Mouse (Mus musculus) G1E (cell line): Measurements from ENCODE around the gene Sgcg. TPM values are rescaled to one million over a fixed set of nuclear protein-coding genes. Genes with fewer than 3 reads are reported as not detected.

Experiments used
- ATAC-seq: 2 replicates; pipeline ENCODE4 v1.8.0; 2016; ENCODE audit warnings: mild to moderate bottlenecking; ENCODE audit not compliant: insufficient number of reproducible peaks, poor library complexity, low FRiP score, severe bottlenecking; ENCODE audit errors: extremely low read depth
- DNase-seq: peaks from one replicate; pipeline ENCODE4 v3.0.0; 2012; ENCODE audit warnings: low spot score
- H3K27me3 ChIP-seq: 2 replicates; pipeline ENCODE4 v1.6.1; 2012; ENCODE audit warnings: mild to moderate bottlenecking, low read length, inconsistent platforms; ENCODE audit not compliant: insufficient read depth
- H3K36me3 ChIP-seq: replicated peaks from 2 replicates; pipeline ENCODE3; 2012; ENCODE audit warnings: mild to moderate bottlenecking, inconsistent platforms
- H3K4me1 ChIP-seq: 2 replicates; pipeline ENCODE4 v1.6.1; 2012; ENCODE audit warnings: low read depth, low read length, inconsistent platforms, mixed read lengths; ENCODE audit not compliant: insufficient read depth
- H3K4me3 ChIP-seq: 2 replicates; pipeline ENCODE4 v1.5.1; 2012; ENCODE audit warnings: low read depth, mild to moderate bottlenecking, inconsistent platforms, low read length, moderate library complexity, mixed read lengths
- H3K9me3 ChIP-seq: replicated peaks from 2 replicates; pipeline ENCODE4 v1.6.1; 2012; ENCODE audit warnings: inconsistent platforms
- CTCF ChIP-seq: IDR thresholded peaks from 2 replicates; pipeline ENCODE4 v1.5.1; 2012; ENCODE audit warnings: low read depth, low read length, inconsistent platforms, mixed read lengths
- GATA1 ChIP-seq: IDR thresholded peaks from 2 replicates; pipeline ENCODE4 v1.6.1; 2012; ENCODE audit warnings: borderline replicate concordance, low read length, inconsistent platforms, mixed read lengths
- GATA2 ChIP-seq: IDR thresholded peaks from 2 replicates; pipeline ENCODE4 v1.6.1; 2012; ENCODE audit warnings: low read depth, low read length, inconsistent platforms, borderline replicate concordance
- POLR2AphosphoS5 ChIP-seq: IDR thresholded peaks from 2 replicates; pipeline ENCODE4 v1.6.1; 2012; ENCODE audit warnings: low read depth, low read length, inconsistent platforms; ENCODE audit not compliant: insufficient replicate concordance
- TAL1 ChIP-seq: conservative IDR thresholded peaks from 2 replicates; pipeline ENCODE4 v1.6.1; 2012; ENCODE audit warnings: low read depth, low read length, inconsistent platforms, mixed read lengths
- polyA plus RNA-seq: library from polyadenylated mRNA; stranded (reverse); fragments of >175 nt; gene quantifications from 2 replicates; pipeline ENCODE4 v1.2.3, GENCODE M21; 2012
- total RNA-seq, 2 experiments: library from RNA; stranded (forward) in 1 of 2; stranded (reverse) in 1 of 2; fragments of 200-1000 nt in 1 of 2; fragments of >200 nt in 1 of 2; fragmentation: Nextera tagmentation in 1 of 2; gene quantifications; 2 replicates each; pipeline ENCODE4 v1.2.3; 2014 to 2017

The Sgcg gene
- total and polyA plus RNA-seq, 3 experiments = 0.16 TPM; not detected in 2

GRCm38 (mm10) chr14:61210111-61210510, 48.2 kb downstream of the Sgcg start:
- no peak overlapping the region for H3K4me3 ChIP-seq
- ATAC-seq = no peak
- DNase-seq = no peak
- H3K27me3 ChIP-seq = no peaks in the 10 kb centered on the region
- no peaks in the 10 kb centered on the region for H3K4me1 ChIP-seq
- H3K36me3 ChIP-seq = peaks cover 18% of the 10 kb centered on the region
- TF ChIP-seq GATA2 (no peak), CTCF (no peak), POLR2AphosphoS5 (no peak), TAL1 (no peak), GATA1 (no peak)
- H3K9me3 ChIP-seq = no peaks in the 10 kb centered on the region

GRCm38 (mm10) chr14:61194416-61194815, 63.9 kb downstream of the Sgcg start:
- H3K4me1 ChIP-seq = no peaks in the 10 kb centered on the region
- no peak for ATAC-seq
- TF ChIP-seq GATA2 = no peak
- no peak for TF ChIP-seq TAL1
- no peak for TF ChIP-seq CTCF
- TF ChIP-seq POLR2AphosphoS5 = no peak
- TF ChIP-seq GATA1 = no peak
- H3K27me3 ChIP-seq = no peaks in the 10 kb centered on the region
- DNase-seq = no peak
- H3K4me3 ChIP-seq = no peak overlapping the region
- peaks cover 61% of the 10 kb centered on the region for H3K36me3 ChIP-seq
- H3K9me3 ChIP-seq = no peaks in the 10 kb centered on the region

- H3K9me3 ChIP-seq = no peaks in the 10 kb centered on the region
- H3K4me1 ChIP-seq = no peaks in the 10 kb centered on the region
- H3K27me3 ChIP-seq = no peaks in the 10 kb centered on the region
- ATAC-seq (no peak), DNase-seq (no peak)
- TF ChIP-seq CTCF = no peak
- TF ChIP-seq GATA2 = no peak
- TF ChIP-seq GATA1 = no peak
- TF ChIP-seq TAL1 = no peak
- no peak for TF ChIP-seq POLR2AphosphoS5
- no peak overlapping the region for H3K4me3 ChIP-seq
- peaks cover 62% of the 10 kb centered on the region for H3K36me3 ChIP-seq
Measured at GRCm38 (mm10) chr14:61192326-61192725, 66.0 kb downstream of the Sgcg start.

GRCm38 (mm10) chr14:61191904-61192303, 66.4 kb downstream of the Sgcg start:
- ATAC-seq = no peak
- Histone ChIP-seq H3K4me1 (no peaks in the 10 kb centered on the region), H3K27me3 (no peaks in the 10 kb centered on the region), H3K9me3 (no peaks in the 10 kb centered on the region), H3K4me3 (no peak overlapping the region), H3K36me3 (peaks cover 61% of the 10 kb centered on the region)
- TF ChIP-seq GATA1 = no peak
- no peak for TF ChIP-seq POLR2AphosphoS5
- no peak for TF ChIP-seq GATA2
- no peak for TF ChIP-seq CTCF
- no peak for TF ChIP-seq TAL1
- DNase-seq = no peak

DNA sequence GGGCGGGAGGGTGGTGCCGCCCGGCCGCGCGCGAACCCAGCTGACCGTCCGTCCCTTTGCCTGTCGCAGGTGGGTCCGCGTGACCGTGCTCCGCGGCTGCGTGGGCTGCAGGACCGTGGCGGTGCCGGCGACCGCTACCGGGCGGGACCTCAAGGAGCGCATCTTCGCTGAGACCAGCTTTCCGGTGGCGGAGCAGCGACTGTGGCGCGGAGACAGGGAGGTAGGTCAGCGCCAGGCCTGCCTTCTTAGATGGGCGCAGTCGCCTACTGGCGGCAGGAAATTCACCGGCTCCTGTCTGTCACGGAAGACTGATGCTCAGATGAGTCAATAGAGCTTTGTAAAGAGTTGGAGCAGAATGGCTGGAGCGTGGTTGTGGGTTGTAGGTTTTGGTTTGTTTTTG, 85.1 kb downstream of the Sgcg start:
- Histone ChIP-seq H3K4me3 (peak overlapping the region; percentile 98), H3K36me3 (peaks cover 28% of the 10 kb centered on the region), H3K27me3 (peaks cover 17% of the 10 kb centered on the region), H3K4me1 (peaks cover 24% of the 10 kb centered on the region), H3K9me3 (no peaks in the 10 kb centered on the region)
- TF ChIP-seq GATA2 = no peak
- TF ChIP-seq GATA1 = no peak
- no peak for TF ChIP-seq TAL1
- TF ChIP-seq CTCF = no peak
- TF ChIP-seq POLR2AphosphoS5 = no peak
- DNase-seq (peak; percentile 59), ATAC-seq (no peak)

DNA sequence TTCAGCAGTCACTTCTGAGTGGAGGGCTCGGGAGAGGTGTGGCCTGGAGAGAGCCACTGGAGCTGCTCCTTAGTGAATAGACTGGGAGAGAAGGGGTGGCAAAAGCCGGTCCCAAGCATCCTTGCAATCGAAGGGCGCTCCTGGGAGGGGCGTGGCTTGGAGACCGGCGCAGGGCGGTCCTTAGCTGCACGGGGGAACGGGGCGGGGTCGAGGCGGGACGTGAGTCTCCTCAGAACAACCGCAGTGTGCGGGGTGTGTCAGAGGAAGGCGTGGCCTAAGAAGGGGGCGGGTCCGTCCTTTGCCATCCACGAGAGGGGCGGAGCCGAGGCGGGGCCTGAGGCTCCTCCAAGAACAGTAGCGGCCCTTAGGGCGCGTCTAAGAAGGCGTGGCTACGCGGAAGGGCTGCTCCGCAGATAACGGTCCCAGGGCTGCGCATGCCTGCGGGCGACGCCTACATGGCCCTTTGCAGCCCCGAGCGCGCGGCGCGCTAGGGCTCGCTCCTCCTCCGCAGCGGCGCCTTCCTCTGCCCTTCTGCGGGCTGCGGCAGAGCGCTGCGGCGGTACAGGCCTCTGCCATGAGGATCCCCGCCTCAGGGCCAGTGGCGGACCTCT, 85.6 kb downstream of the Sgcg start:
- DNase-seq (peak; percentile 97), ATAC-seq (peak; percentile 96)
- Histone ChIP-seq H3K27me3 (peaks cover 17% of the 10 kb centered on the region), H3K9me3 (no peaks in the 10 kb centered on the region), H3K4me3 (peak overlapping the region; percentile 98), H3K4me1 (peaks cover 24% of the 10 kb centered on the region), H3K36me3 (peaks cover 26% of the 10 kb centered on the region)
- TF ChIP-seq POLR2AphosphoS5 (no peak), GATA1 (no peak)
